Mouse (Mus musculus) CH12.LX (cell line): ENCODE data around the gene Tmem239. TPM values are rescaled to one million over a fixed set of nuclear protein-coding genes. Genes with fewer than 3 reads are reported as not detected.
A peak's percentile ranks its signal among the peaks of the same experiment; 100 is the strongest.

Source experiments
- DNase-seq: peaks from one replicate; pipeline ENCODE4 v3.0.0-alpha.2; 2013; ENCODE audit errors: extremely low read depth
- H3K27ac ChIP-seq: 2 replicates; pipeline ENCODE4 v1.5.1; 2012; ENCODE audit warnings: low read depth, mild to moderate bottlenecking, control low read depth, moderate library complexity; ENCODE audit not compliant: insufficient read depth
- H3K27me3 ChIP-seq: replicated peaks from 2 replicates; pipeline ENCODE3; 2012; ENCODE audit warnings: inconsistent platforms
- H3K36me3 ChIP-seq, 2 experiments: replicated peaks in 1 of 2; 2 replicates each; pipeline versions ENCODE3 to v1.6.1; 2012; ENCODE audit warnings: inconsistent platforms in 1 of 2, low read length in 1 of 2, mild to moderate bottlenecking in 1 of 2, mixed read lengths in 1 of 2, moderate library complexity in 1 of 2; ENCODE audit not compliant: control insufficient read depth in 1 of 2, insufficient read depth in 1 of 2
- H3K4me1 ChIP-seq, 2 experiments: 2 replicates each; pipeline ENCODE4 v1.6.1; 2012; ENCODE audit warnings: inconsistent platforms in 1 of 2, moderate library complexity in 1 of 2; ENCODE audit not compliant: insufficient read depth in 2 of 2, control insufficient read depth in 1 of 2
- H3K4me2 ChIP-seq: 2 replicates; pipeline ENCODE4 v1.6.1; 2012; ENCODE audit warnings: low read depth, mild to moderate bottlenecking, control low read depth; ENCODE audit not compliant: poor library complexity, insufficient read depth, severe bottlenecking
- H3K4me3 ChIP-seq, 3 experiments: fragments of 150-350 bp in 1 of 3; sonication (generic) in 1 of 3; replicated peaks in 1 of 3; 2 replicates each; pipeline versions ENCODE3 to v1.5.1; 2011 to 2012; ENCODE audit warnings: low read depth in 2 of 3, low read length in 2 of 3, mild to moderate bottlenecking in 2 of 3, moderate library complexity in 2 of 3, control low read depth in 1 of 3, improper control_type of control experiment in 1 of 3, inconsistent platforms in 1 of 3, mixed read lengths in 1 of 3; ENCODE audit not compliant: poor library complexity in 1 of 3
- H3K79me2 ChIP-seq: replicated peaks from 2 replicates; pipeline ENCODE4 v1.6.1; 2012; ENCODE audit warnings: mild to moderate bottlenecking, moderate library complexity; ENCODE audit not compliant: control insufficient read depth, poor library complexity, insufficient read depth, severe bottlenecking; ENCODE audit errors: extremely low read depth
- H3K9ac ChIP-seq: 2 replicates; pipeline ENCODE4 v1.6.1; 2012; ENCODE audit warnings: low read depth, mild to moderate bottlenecking, control low read depth, moderate library complexity; ENCODE audit not compliant: insufficient read depth
- H3K9me3 ChIP-seq: replicated peaks from 2 replicates; pipeline ENCODE3; 2012; ENCODE audit warnings: low read length, inconsistent platforms, mixed read lengths
- CHD1 ChIP-seq: IDR thresholded peaks from 2 replicates; pipeline ENCODE4 v1.6.1; 2012; ENCODE audit warnings: low read depth, low read length, improper control_type of control experiment, inconsistent platforms
- CHD2 ChIP-seq: IDR thresholded peaks from 2 replicates; pipeline ENCODE4 v1.6.1; 2011; ENCODE audit warnings: low read length, improper control_type of control experiment
- CTCF ChIP-seq, 2 experiments: IDR thresholded peaks in 1 of 2; conservative IDR thresholded peaks in 1 of 2; 2 replicates each; pipeline ENCODE4 v1.5.1; 2011 to 2012; ENCODE audit warnings: low read depth in 2 of 2, low read length in 2 of 2, improper control_type of control experiment in 1 of 2, inconsistent platforms in 1 of 2, mild to moderate bottlenecking in 1 of 2, moderate library complexity in 1 of 2
- E2F4 ChIP-seq: IDR thresholded peaks from 2 replicates; pipeline ENCODE4 v1.6.1; 2011; ENCODE audit warnings: low read depth, low read length, improper control_type of control experiment; ENCODE audit not compliant: insufficient replicate concordance
- ELF1 ChIP-seq: IDR thresholded peaks from 2 replicates; pipeline ENCODE4 v1.6.1; 2014; ENCODE audit warnings: low read depth, mild to moderate bottlenecking, inconsistent platforms, low read length, improper control_type of control experiment
- EP300 ChIP-seq: IDR thresholded peaks from 2 replicates; pipeline ENCODE4 v1.6.1; 2011; ENCODE audit warnings: low read length, improper control_type of control experiment
- ETS1 ChIP-seq: conservative IDR thresholded peaks from 2 replicates; pipeline ENCODE4 v1.6.1; 2012; ENCODE audit warnings: low read depth, mild to moderate bottlenecking, inconsistent platforms, low read length, improper control_type of control experiment, moderate library complexity
- IRF4 ChIP-seq: IDR thresholded peaks from 2 replicates; pipeline ENCODE4 v1.6.1; 2014; ENCODE audit warnings: low read depth, mild to moderate bottlenecking, inconsistent platforms, low read length, improper control_type of control experiment
- JUN ChIP-seq: IDR thresholded peaks from 2 replicates; pipeline ENCODE4 v1.6.1; 2011; ENCODE audit warnings: low read depth, mild to moderate bottlenecking, low read length, improper control_type of control experiment, moderate library complexity; ENCODE audit not compliant: insufficient read depth
- JUND ChIP-seq: conservative IDR thresholded peaks from 2 replicates; pipeline ENCODE4 v1.6.1; 2011; ENCODE audit warnings: low read depth, low read length, improper control_type of control experiment
- KAT2A ChIP-seq: IDR thresholded peaks from 2 replicates; pipeline ENCODE4 v1.6.1; 2012; ENCODE audit warnings: low read length, improper control_type of control experiment, inconsistent platforms; ENCODE audit not compliant: insufficient replicate concordance
- MAZ ChIP-seq: IDR thresholded peaks from 2 replicates; pipeline ENCODE4 v1.6.1; 2012; ENCODE audit warnings: low read depth, mild to moderate bottlenecking, inconsistent platforms, low read length, improper control_type of control experiment, moderate library complexity
- MEF2A ChIP-seq: IDR thresholded peaks from 2 replicates; pipeline ENCODE4 v1.6.1; 2014; ENCODE audit warnings: low read depth, mild to moderate bottlenecking, inconsistent platforms, low read length, improper control_type of control experiment, borderline replicate concordance
- MXI1 ChIP-seq: IDR thresholded peaks from 2 replicates; pipeline ENCODE4 v1.6.1; 2011; ENCODE audit warnings: mild to moderate bottlenecking, low read depth, low read length, improper control_type of control experiment
- MYC ChIP-seq: IDR thresholded peaks from 2 replicates; pipeline ENCODE4 v1.6.1; 2011; ENCODE audit warnings: low read depth, mild to moderate bottlenecking, improper control_type of control experiment, low read length
- NELFE ChIP-seq: IDR thresholded peaks from 2 replicates; pipeline ENCODE4 v1.6.1; 2011; ENCODE audit warnings: low read depth, low read length, improper control_type of control experiment
- POLR2A ChIP-seq: IDR thresholded peaks from 2 replicates; pipeline ENCODE4 v1.6.1; 2011; ENCODE audit warnings: low read depth, mild to moderate bottlenecking, improper control_type of control experiment, low read length
- POLR2AphosphoS2 ChIP-seq: IDR thresholded peaks from 2 replicates; pipeline ENCODE4 v1.6.1; 2011; ENCODE audit warnings: low read depth, low read length, improper control_type of control experiment
- RAD21 ChIP-seq: IDR thresholded peaks from 2 replicates; pipeline ENCODE4 v1.6.1; 2011; ENCODE audit warnings: low read depth, mild to moderate bottlenecking, low read length, improper control_type of control experiment, moderate library complexity
- RCOR1 ChIP-seq: conservative IDR thresholded peaks from 2 replicates; pipeline ENCODE4 v1.6.1; 2012; ENCODE audit warnings: low read depth, mild to moderate bottlenecking, inconsistent platforms, low read length, improper control_type of control experiment
- SIN3A ChIP-seq: IDR thresholded peaks from 2 replicates; pipeline ENCODE4 v1.6.1; 2012; ENCODE audit warnings: low read length, improper control_type of control experiment, inconsistent platforms
- SMC3 ChIP-seq: IDR thresholded peaks from 2 replicates; pipeline ENCODE4 v1.6.1; 2011; ENCODE audit warnings: low read depth, low read length, improper control_type of control experiment
- TCF12 ChIP-seq: IDR thresholded peaks from 2 replicates; pipeline ENCODE4 v1.6.1; 2014; ENCODE audit warnings: low read depth, mild to moderate bottlenecking, inconsistent platforms, low read length, improper control_type of control experiment
- UBTF ChIP-seq: IDR thresholded peaks from 2 replicates; pipeline ENCODE4 v1.6.1; 2012; ENCODE audit warnings: low read depth, mild to moderate bottlenecking, inconsistent platforms, low read length, improper control_type of control experiment, moderate library complexity
- USF2 ChIP-seq: conservative IDR thresholded peaks from 2 replicates; pipeline ENCODE4 v1.6.1; 2011; ENCODE audit warnings: low read depth, low read length, improper control_type of control experiment
- ZC3H11A ChIP-seq: IDR thresholded peaks from 2 replicates; pipeline ENCODE4 v1.6.1; 2012; ENCODE audit warnings: low read depth, mild to moderate bottlenecking, inconsistent platforms, low read length, improper control_type of control experiment
- ZMIZ1 ChIP-seq: IDR thresholded peaks from 2 replicates; pipeline ENCODE4 v1.6.1; 2012; ENCODE audit warnings: low read depth, mild to moderate bottlenecking, inconsistent platforms, low read length, improper control_type of control experiment
- ZNF384 ChIP-seq: IDR thresholded peaks from 2 replicates; pipeline ENCODE4 v1.6.1; 2012; ENCODE audit warnings: low read depth, low read length, improper control_type of control experiment, inconsistent platforms
- dilution Hi-C: fragments of 300-500 bp; cut with MboI; formaldehyde crosslinking; loops from 2 replicates; pipeline ENCODE4 v1.14.3; 2020; ENCODE audit warnings: low sequenced_read_pairs; ENCODE audit not compliant: extremely low pct_unique_long_range_greater_than_20kb, extremely low pct_ligation_motif_present
- in situ Hi-C: fragments of 300-500 bp; cut with MboI; formaldehyde crosslinking; loops from 3 replicates; pipeline ENCODE4 v1.14.3; 2019; ENCODE audit warnings: low sequenced_read_pairs, low pct_ligation_motif_present, low pct_unique_long_range_greater_than_20kb, mixed read lengths
- polyA plus RNA-seq: library from polyadenylated mRNA; unstranded; fragments of >175 nt; gene quantifications from 2 replicates; pipeline ENCODE4 v1.2.1, GENCODE M21; 2012; ENCODE audit warnings: low read depth; ENCODE audit not compliant: insufficient read length
- total RNA-seq, 2 experiments: library from RNA; depleted of rRNA; stranded (reverse); fragments of 300-350 nt in 1 of 2; fragments of >200 nt in 1 of 2; gene quantifications; 2 replicates each; pipeline ENCODE4 v1.2.3; 2012 to 2014

Gene Tmem239
- total and polyA plus RNA-seq, 3 experiments = not detected

- no peak overlapping the region for H3K9ac ChIP-seq
- H3K4me3 ChIP-seq = no peak overlapping the region
- peaks cover 2% of the 10 kb centered on the region for H3K9me3 ChIP-seq
- in situ Hi-C loops (no loop called here), dilution Hi-C loops (no loop called here)
- H3K79me2 ChIP-seq = no peaks in the 10 kb centered on the region
- H3K36me3 ChIP-seq = peaks cover 0 to 17% of the 10 kb centered on the region in 2 experiments
- H3K27ac ChIP-seq = no peak overlapping the region; the same call in 1 of the 2 replicates
- DNase-seq = peak; percentile 48
- H3K4me2 ChIP-seq = no peak overlapping the region
- H3K4me1 ChIP-seq = peaks cover 13 to 44% of the 10 kb centered on the region in 2 experiments
- TF ChIP-seq MXI1 (no peak), MAZ (no peak), MYC (no peak), NELFE (no peak), CHD1 (no peak), ETS1 (no peak), CHD2 (peak; percentile 38; the same call in 1 of the 2 replicates), KAT2A (no peak), ZNF384 (no peak), CTCF (conservative IDR thresholded peaks at IDR 0.05 in 1 of 2, IDR thresholded peaks at IDR 0.05 in 1 of 2; ENCODE audit: low read depth in 2 of 2, low read length in 2 of 2) (no peak), JUND (peak; percentile 79), RCOR1 (peak; percentile 75; the same call in 1 of the 2 replicates), TCF12 (peak; percentile 56), ZC3H11A (no peak), EP300 (peak; percentile 93), ELF1 (no peak), MEF2A (peak; percentile 47; the same call in 1 of the 2 replicates), ZMIZ1 (no peak), SIN3A (no peak), UBTF (no peak), JUN (peak; percentile 67; the same call in 1 of the 2 replicates), E2F4 (no peak), SMC3 (no peak), USF2 (no peak), IRF4 (peak; percentile 88), RAD21 (no peak), POLR2AphosphoS2 (no peak), POLR2A (no peak)
- no peaks in the 10 kb centered on the region for H3K27me3 ChIP-seq
Measured at GRCm38 (mm10) chr2:130412775-130413174, 6.5 kb downstream of the Tmem239 start.
